Mouse (Mus musculus): ENCODE data around the gene Krt15. TPM values are rescaled to one million over a fixed set of nuclear protein-coding genes. Genes with fewer than 3 reads are reported as not detected.

The Krt15 gene
- total and polyA plus RNA-seq, 2 experiments from 2014 or later = 0.21 to 0.68 TPM

DNA sequence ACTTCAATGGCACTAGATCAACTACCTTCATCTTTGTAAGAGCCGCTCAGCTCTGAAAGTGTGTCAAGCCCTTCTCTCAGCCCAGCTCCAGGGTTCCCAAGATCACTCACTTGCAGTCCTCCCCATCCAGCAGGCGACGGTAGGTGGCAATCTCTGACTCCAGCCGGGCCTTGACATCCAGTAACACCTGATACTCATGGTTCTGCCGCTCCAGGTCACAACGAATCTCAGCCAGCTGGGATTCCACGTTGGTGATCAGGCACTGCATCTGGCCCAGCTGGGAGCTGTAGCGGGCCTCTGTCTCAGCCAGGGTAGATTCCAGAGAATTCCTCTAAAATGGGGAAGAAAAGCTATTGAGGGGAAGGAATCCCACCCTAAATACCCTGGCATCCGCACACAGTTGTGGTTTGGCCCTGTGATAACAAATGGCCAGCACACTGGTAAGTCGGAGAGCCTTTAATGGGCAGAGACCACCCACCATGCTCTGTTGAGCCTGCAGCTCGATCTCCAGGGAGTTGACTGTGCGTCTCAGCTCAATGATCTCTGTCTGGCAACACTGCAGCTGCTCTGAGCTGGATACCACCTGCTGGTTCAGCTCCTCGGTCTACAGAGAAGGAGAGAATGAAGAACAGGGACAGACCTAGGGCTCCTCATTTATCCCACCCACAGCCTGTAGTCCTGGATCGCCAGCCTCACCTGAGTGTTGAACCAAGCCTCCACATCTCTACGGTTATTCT lies 32.9 kb downstream of the Krt15 start:
- no peak overlapping the region for H3K9ac ChIP-seq (replicated peaks; ENCODE audit: low read length)
- no peaks in the 10 kb centered on the region for H3K36me3 ChIP-seq (ENCODE audit: insufficient read depth, low read length)
- no peaks in the 10 kb centered on the region for H3K9me3 ChIP-seq (ENCODE audit: low read length)
- ATAC-seq (no peak), DNase-seq (ENCODE audit: low spot score) (no peak)
- 64% methylated on average over 15 of the region's 15 CpGs for WGBS
- H3K27ac ChIP-seq = no peak overlapping the region
- H3K4me1 ChIP-seq (ENCODE audit: insufficient read depth, low read length) = no peaks in the 10 kb centered on the region
- no peaks in the 10 kb centered on the region for H3K27me3 ChIP-seq (ENCODE audit: insufficient read depth, low read length)
- no peak for TF ChIP-seq CTCF (IDR thresholded peaks at IDR 0.05; ENCODE audit: low read depth)
- no peak overlapping the region for H3K4me2 ChIP-seq (ENCODE audit: low read depth, low read length)
- no peak overlapping the region for H3K4me3 ChIP-seq (ENCODE audit: low read length)

DNA sequence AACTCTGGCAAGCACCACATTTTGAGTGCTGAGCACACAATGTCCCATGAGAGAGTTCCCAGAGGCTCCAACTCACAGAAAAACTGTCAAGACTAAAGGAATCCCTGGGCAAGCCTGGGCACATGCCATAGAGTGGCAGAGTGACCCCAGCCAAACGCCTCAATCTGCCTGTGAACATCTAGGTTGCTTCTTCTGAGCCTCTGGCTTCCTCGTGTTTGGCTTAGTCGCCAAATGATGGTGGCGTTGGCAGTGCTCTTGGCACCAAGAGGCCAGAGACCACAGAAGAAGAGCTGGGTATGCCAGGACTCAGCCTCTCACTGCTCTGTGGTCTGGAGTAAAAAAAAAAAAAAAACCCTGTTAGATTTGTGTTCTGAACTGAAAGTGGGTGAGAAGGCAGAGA lies 35.3 kb downstream of the Krt15 start:
- Histone ChIP-seq H3K27ac (no peak overlapping the region), H3K27me3 (ENCODE audit: insufficient read depth, low read length) (no peaks in the 10 kb centered on the region), H3K4me2 (ENCODE audit: low read depth, low read length) (no peak overlapping the region), H3K9ac (replicated peaks; ENCODE audit: low read length) (no peak overlapping the region), H3K4me3 (ENCODE audit: low read length) (no peak overlapping the region), H3K9me3 (ENCODE audit: low read length) (no peaks in the 10 kb centered on the region), H3K4me1 (ENCODE audit: insufficient read depth, low read length) (no peaks in the 10 kb centered on the region), H3K36me3 (ENCODE audit: insufficient read depth, low read length) (no peaks in the 10 kb centered on the region)
- ATAC-seq = no peak
- no peak for DNase-seq (ENCODE audit: low spot score)
- TF ChIP-seq CTCF (IDR thresholded peaks at IDR 0.05; ENCODE audit: low read depth) = no peak
- 77% methylated on average over 4 of the region's 4 CpGs for WGBS

DNA sequence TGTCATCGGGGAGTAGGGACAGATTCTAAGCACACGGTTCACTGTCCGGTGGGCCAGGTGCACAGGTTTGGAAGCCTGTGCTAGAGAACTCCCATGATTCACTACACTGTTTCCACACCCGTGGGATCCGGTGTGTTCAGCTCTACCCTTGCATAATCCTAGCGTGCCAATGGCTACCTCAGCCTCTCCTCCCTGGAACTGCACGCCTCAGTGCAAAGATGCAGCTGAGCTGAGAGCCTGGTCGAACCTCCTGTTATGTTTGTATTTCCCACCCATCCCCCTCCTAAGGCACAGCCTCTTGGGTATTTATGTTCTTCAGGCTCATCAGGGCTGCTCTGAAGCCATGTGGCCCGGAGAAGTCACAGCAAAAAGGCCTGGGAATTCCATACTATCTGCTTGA lies 37.9 kb downstream of the Krt15 start:
- WGBS = 76% methylated on average over 9 of the region's 9 CpGs
- TF ChIP-seq CTCF (IDR thresholded peaks at IDR 0.05; ENCODE audit: low read depth) = no peak
- no peaks in the 10 kb centered on the region for H3K9me3 ChIP-seq (ENCODE audit: low read length)
- H3K27ac ChIP-seq = no peak overlapping the region
- H3K4me1 ChIP-seq (ENCODE audit: insufficient read depth, low read length) = no peaks in the 10 kb centered on the region
- H3K4me2 ChIP-seq (ENCODE audit: low read depth, low read length) = no peak overlapping the region
- ATAC-seq = no peak
- no peaks in the 10 kb centered on the region for H3K27me3 ChIP-seq (ENCODE audit: insufficient read depth, low read length)
- H3K36me3 ChIP-seq (ENCODE audit: insufficient read depth, low read length) = no peaks in the 10 kb centered on the region
- DNase-seq (ENCODE audit: low spot score) = no peak
- H3K9ac ChIP-seq (replicated peaks; ENCODE audit: low read length) = no peak overlapping the region
- H3K4me3 ChIP-seq (ENCODE audit: low read length) = no peak overlapping the region

DNA sequence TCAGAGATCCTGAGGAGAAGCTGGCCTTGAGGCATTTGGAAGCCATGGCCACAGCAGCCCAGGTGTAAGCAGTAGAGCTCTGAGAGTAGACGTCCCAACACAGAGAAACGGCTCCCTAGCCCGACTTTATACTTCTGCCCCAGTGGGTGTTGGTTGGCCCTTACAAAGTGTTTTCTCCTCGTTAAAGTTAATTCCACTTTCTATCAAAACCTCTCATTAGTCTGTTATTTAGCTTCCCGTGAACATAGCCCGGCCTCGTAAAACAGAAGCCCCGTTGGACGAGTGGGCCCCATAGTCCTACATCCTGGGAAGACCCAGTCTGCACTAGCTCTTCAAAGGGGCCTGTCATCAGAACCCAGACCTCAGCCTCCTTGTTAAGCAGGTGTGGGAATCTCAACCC lies 39.6 kb downstream of the Krt15 start, which contains the start of gene Krt35:
Gene Krt35 (minus strand): TSS at position 101 of the 400 bp plus-strand sequence.
- Histone ChIP-seq H3K27ac (no peak within 1 kb of the TSS), H3K27me3 (ENCODE audit: insufficient read depth, low read length) (no peaks in the 10 kb centered on the region), H3K4me2 (ENCODE audit: low read depth, low read length) (no peak within 1 kb of the TSS), H3K4me1 (ENCODE audit: insufficient read depth, low read length) (no peaks in the 10 kb centered on the region), H3K9me3 (ENCODE audit: low read length) (no peaks in the 10 kb centered on the region), H3K36me3 (ENCODE audit: insufficient read depth, low read length) (no peaks in the 10 kb centered on the region), H3K9ac (replicated peaks; ENCODE audit: low read length) (no peak within 1 kb of the TSS), H3K4me3 (ENCODE audit: low read length) (no peak within 1 kb of the TSS)
- DNase-seq (ENCODE audit: low spot score) (no peak), ATAC-seq (no peak)
- WGBS = 83% methylated on average over 9 of the region's 9 CpGs
- no peak for TF ChIP-seq CTCF (IDR thresholded peaks at IDR 0.05; ENCODE audit: low read depth)

DNA sequence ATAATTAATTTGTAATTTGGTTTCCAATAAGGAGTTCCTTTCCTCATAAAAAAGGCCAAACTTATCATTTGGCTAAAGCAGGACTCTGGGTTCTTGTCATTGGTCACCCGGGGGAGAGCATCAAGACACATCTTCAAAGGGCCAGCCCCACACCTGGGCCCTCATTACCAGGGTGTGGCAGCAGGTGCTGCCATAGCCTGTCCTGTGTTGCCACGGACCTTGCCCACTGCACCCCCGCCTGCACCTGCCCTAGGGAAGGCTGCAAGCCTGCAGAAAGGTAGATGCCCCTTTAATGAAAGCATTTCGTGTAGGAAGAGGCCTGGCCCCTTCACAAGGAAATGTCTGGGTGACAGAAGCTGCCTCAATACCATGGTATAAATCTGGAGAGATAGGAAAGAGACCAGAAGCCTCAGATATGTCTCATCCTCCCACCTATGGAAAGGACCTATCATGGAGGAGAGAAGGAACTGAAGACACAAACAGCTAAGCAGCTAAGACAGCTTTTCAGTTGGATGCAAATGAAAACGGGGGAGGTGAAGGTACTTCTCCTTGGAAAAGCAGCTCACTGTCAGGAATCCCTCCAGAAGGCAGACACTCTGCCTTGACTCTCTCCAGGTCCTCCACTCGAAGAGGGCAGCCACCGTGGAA lies 47.2 kb downstream of the Krt15 start:
- Histone ChIP-seq H3K4me1 (ENCODE audit: insufficient read depth, low read length) (no peaks in the 10 kb centered on the region), H3K4me2 (ENCODE audit: low read depth, low read length) (no peak overlapping the region), H3K4me3 (ENCODE audit: low read length) (no peak overlapping the region), H3K9me3 (ENCODE audit: low read length) (no peaks in the 10 kb centered on the region), H3K27me3 (ENCODE audit: insufficient read depth, low read length) (no peaks in the 10 kb centered on the region), H3K27ac (no peak overlapping the region), H3K36me3 (ENCODE audit: insufficient read depth, low read length) (no peaks in the 10 kb centered on the region), H3K9ac (replicated peaks; ENCODE audit: low read length) (no peak overlapping the region)
- WGBS = 68% methylated on average over 7 of the region's 7 CpGs
- TF ChIP-seq CTCF (IDR thresholded peaks at IDR 0.05; ENCODE audit: low read depth) = no peak
- DNase-seq (ENCODE audit: low spot score) (no peak), ATAC-seq (no peak)

DNA sequence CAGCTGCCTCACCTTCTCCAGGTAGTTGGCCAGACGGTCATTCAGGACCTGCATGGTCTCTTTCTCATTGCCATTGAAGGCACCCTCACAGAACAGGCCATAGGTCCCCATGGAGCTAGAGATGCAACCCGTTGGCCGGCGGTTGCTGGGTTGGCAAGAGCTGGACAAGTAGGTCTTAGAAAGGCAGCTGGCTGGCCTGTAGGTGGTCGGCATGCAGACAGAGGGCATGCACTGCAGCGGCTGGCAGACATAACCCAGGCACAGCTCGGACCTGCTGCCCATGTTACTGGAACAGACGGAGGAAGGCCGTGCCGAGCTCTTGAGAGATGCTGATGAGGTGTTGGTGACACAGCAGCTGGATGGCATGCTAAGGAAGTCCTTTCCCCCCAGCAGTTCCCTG lies 47.9 kb downstream of the Krt15 start, which contains the start of gene Krt32:
Gene Krt32 (minus strand): TSS at position 366 of the 400 bp plus-strand sequence.
- no peak for ATAC-seq
- Histone ChIP-seq H3K27me3 (ENCODE audit: insufficient read depth, low read length) (no peaks in the 10 kb centered on the region), H3K4me2 (ENCODE audit: low read depth, low read length) (no peak within 1 kb of the TSS), H3K4me1 (ENCODE audit: insufficient read depth, low read length) (no peaks in the 10 kb centered on the region), H3K36me3 (ENCODE audit: insufficient read depth, low read length) (no peaks in the 10 kb centered on the region), H3K4me3 (ENCODE audit: low read length) (no peak within 1 kb of the TSS), H3K27ac (no peak within 1 kb of the TSS), H3K9me3 (ENCODE audit: low read length) (no peaks in the 10 kb centered on the region), H3K9ac (replicated peaks; ENCODE audit: low read length) (no peak within 1 kb of the TSS)
- WGBS = 84% methylated on average over 10 of the region's 10 CpGs
- no peak for TF ChIP-seq CTCF (IDR thresholded peaks at IDR 0.05; ENCODE audit: low read depth)
- no peak for DNase-seq (ENCODE audit: low spot score)

Other genes starting within 250 kb of the Krt15 start
- gene Krtap31-1, start 228.0 kb downstream of the Krt15 start, total RNA-seq (2014; rRNA removed) = not detected in 2 replicates
- not detected in 2 replicates for gene Krtap31-1, start 228.0 kb downstream of the Krt15 start, polyA plus RNA-seq (2015; fragmentation: Nextera tagmentation; extraction: Ambion mirVana)
- gene Gm11565, start 221.2 kb downstream of the Krt15 start, total RNA-seq (2014; rRNA removed) = not detected in 2 replicates
- not detected in 2 replicates for gene Gm11565, start 221.2 kb downstream of the Krt15 start, polyA plus RNA-seq (2015; fragmentation: Nextera tagmentation; extraction: Ambion mirVana)
- gene Krtap31-2, start 199.6 kb downstream of the Krt15 start, total RNA-seq (2014; rRNA removed) = not detected in 2 replicates
- gene Krtap31-2, start 199.6 kb downstream of the Krt15 start, polyA plus RNA-seq (2015; fragmentation: Nextera tagmentation; extraction: Ambion mirVana) = not detected in 2 replicates
- gene Krtap9-5, start 187.5 kb downstream of the Krt15 start, total RNA-seq (2014; rRNA removed) = not detected in 2 replicates
- gene Krtap9-5, start 187.5 kb downstream of the Krt15 start, polyA plus RNA-seq (2015; fragmentation: Nextera tagmentation; extraction: Ambion mirVana) = not detected in 2 replicates
- gene Krtap29-1, start 156.9 kb downstream of the Krt15 start, total RNA-seq (2014; rRNA removed) = not detected in 2 replicates
- not detected in 2 replicates for gene Krtap29-1, start 156.9 kb downstream of the Krt15 start, polyA plus RNA-seq (2015; fragmentation: Nextera tagmentation; extraction: Ambion mirVana)
- gene Krtap16-1, start 149.3 kb downstream of the Krt15 start, total RNA-seq (2014; rRNA removed) = not detected in 2 replicates
- 0.09 TPM in 1 of 2 replicates, not detected in the other for gene Krtap16-1, start 149.3 kb downstream of the Krt15 start, polyA plus RNA-seq (2015; fragmentation: Nextera tagmentation; extraction: Ambion mirVana)
- 2.6 and 3.0 TPM in 2 replicates for gene Krtap17-1, start 141.9 kb downstream of the Krt15 start, total RNA-seq (2014; rRNA removed)
- 1.6 and 1.8 TPM in 2 replicates for gene Krtap17-1, start 141.9 kb downstream of the Krt15 start, polyA plus RNA-seq (2015; fragmentation: Nextera tagmentation; extraction: Ambion mirVana)
- not detected in 2 replicates for gene Krt33a, start 119.7 kb downstream of the Krt15 start, total RNA-seq (2014; rRNA removed)
- gene Krt33a, start 119.7 kb downstream of the Krt15 start, polyA plus RNA-seq (2015; fragmentation: Nextera tagmentation; extraction: Ambion mirVana) = not detected in 2 replicates
- gene Krt33b, start 106.1 kb downstream of the Krt15 start, total RNA-seq (2014; rRNA removed) = not detected in 2 replicates
- gene Krt33b, start 106.1 kb downstream of the Krt15 start, polyA plus RNA-seq (2015; fragmentation: Nextera tagmentation; extraction: Ambion mirVana) = 0.11 and 0.29 TPM in 2 replicates
- gene Krt34, start 94.4 kb downstream of the Krt15 start, total RNA-seq (2014; rRNA removed) = not detected in 2 replicates
- gene Krt34, start 94.4 kb downstream of the Krt15 start, polyA plus RNA-seq (2015; fragmentation: Nextera tagmentation; extraction: Ambion mirVana) = 0.11 TPM in 1 of 2 replicates, not detected in the other
- gene Krt31, start 85.4 kb downstream of the Krt15 start, total RNA-seq (2014; rRNA removed) = not detected in 2 replicates
- not detected in 2 replicates for gene Krt31, start 85.4 kb downstream of the Krt15 start, polyA plus RNA-seq (2015; fragmentation: Nextera tagmentation; extraction: Ambion mirVana)
- not detected in 2 replicates for gene Krt32, start 47.7 kb downstream of the Krt15 start, total RNA-seq (2014; rRNA removed)
- not detected in 2 replicates for gene Krt32, start 47.7 kb downstream of the Krt15 start, polyA plus RNA-seq (2015; fragmentation: Nextera tagmentation; extraction: Ambion mirVana)
- 0.78 TPM in 1 of 2 replicates, not detected in the other for gene Krt35, start 39.7 kb downstream of the Krt15 start, total RNA-seq (2014; rRNA removed)
- 0.16 TPM in 2 replicates for gene Krt35, start 39.7 kb downstream of the Krt15 start, polyA plus RNA-seq (2015; fragmentation: Nextera tagmentation; extraction: Ambion mirVana)
- gene Krt36, start 30.3 kb downstream of the Krt15 start, total RNA-seq (2014; rRNA removed) = not detected in 2 replicates
- 0.14 TPM in 1 of 2 replicates, not detected in the other for gene Krt36, start 30.3 kb downstream of the Krt15 start, polyA plus RNA-seq (2015; fragmentation: Nextera tagmentation; extraction: Ambion mirVana)
- not detected in 2 replicates for gene Krt13, start 14.4 kb downstream of the Krt15 start, total RNA-seq (2014; rRNA removed)
- gene Krt13, start 14.4 kb downstream of the Krt15 start, polyA plus RNA-seq (2015; fragmentation: Nextera tagmentation; extraction: Ambion mirVana) = 0.13 TPM in 1 of 2 replicates, not detected in the other
- 0.65 and 2.7 TPM in 2 replicates for gene Krt19, start 12.7 kb upstream of the Krt15 start, total RNA-seq (2014; rRNA removed)
- gene Krt19, start 12.7 kb upstream of the Krt15 start, polyA plus RNA-seq (2015; fragmentation: Nextera tagmentation; extraction: Ambion mirVana) = 3.8 and 4.9 TPM in 2 replicates
- 0.05 TPM in 1 of 2 replicates, not detected in the other for gene Krt9, start 57.3 kb upstream of the Krt15 start, total RNA-seq (2014; rRNA removed)
- 0.06 and 0.18 TPM in 2 replicates for gene Krt9, start 57.3 kb upstream of the Krt15 start, polyA plus RNA-seq (2015; fragmentation: Nextera tagmentation; extraction: Ambion mirVana)
- gene Krt14, start 71.6 kb upstream of the Krt15 start, total RNA-seq (2014; rRNA removed) = 0.86 TPM in 1 of 2 replicates, not detected in the other
- 0.55 and 0.79 TPM in 2 replicates for gene Krt14, start 71.6 kb upstream of the Krt15 start, polyA plus RNA-seq (2015; fragmentation: Nextera tagmentation; extraction: Ambion mirVana)
- gene Krt16, start 113.0 kb upstream of the Krt15 start, total RNA-seq (2014; rRNA removed) = not detected in 2 replicates
- not detected in 2 replicates for gene Krt16, start 113.0 kb upstream of the Krt15 start, polyA plus RNA-seq (2015; fragmentation: Nextera tagmentation; extraction: Ambion mirVana)
- gene Krt17, start 125.1 kb upstream of the Krt15 start, total RNA-seq (2014; rRNA removed) = 0.40 and 1.0 TPM in 2 replicates
- gene Krt17, start 125.1 kb upstream of the Krt15 start, polyA plus RNA-seq (2015; fragmentation: Nextera tagmentation; extraction: Ambion mirVana) = 1.1 and 1.2 TPM in 2 replicates
- not detected in 2 replicates for gene Krt42, start 133.9 kb upstream of the Krt15 start, total RNA-seq (2014; rRNA removed)
- 0.23 TPM in 1 of 2 replicates, not detected in the other for gene Krt42, start 133.9 kb upstream of the Krt15 start, polyA plus RNA-seq (2015; fragmentation: Nextera tagmentation; extraction: Ambion mirVana)
- 74.1 and 76.5 TPM in 2 replicates for gene Eif1, start 184.0 kb upstream of the Krt15 start, total RNA-seq (2014; rRNA removed)
- gene Eif1, start 184.0 kb upstream of the Krt15 start, polyA plus RNA-seq (2015; fragmentation: Nextera tagmentation; extraction: Ambion mirVana) = 1,309 and 1,318 TPM in 2 replicates
- gene Gast, start 198.5 kb upstream of the Krt15 start, total RNA-seq (2014; rRNA removed) = not detected in 2 replicates
- gene Gast, start 198.5 kb upstream of the Krt15 start, polyA plus RNA-seq (2015; fragmentation: Nextera tagmentation; extraction: Ambion mirVana) = 0.45 and 0.73 TPM in 2 replicates
- gene Hap1, start 220.2 kb upstream of the Krt15 start, total RNA-seq (2014; rRNA removed) = 530 and 555 TPM in 2 replicates
- 344 and 395 TPM in 2 replicates for gene Hap1, start 220.2 kb upstream of the Krt15 start, polyA plus RNA-seq (2015; fragmentation: Nextera tagmentation; extraction: Ambion mirVana)